Comparison of ENCODE assay signal across 8 mouse cellular contexts in the genomic region with DNA sequence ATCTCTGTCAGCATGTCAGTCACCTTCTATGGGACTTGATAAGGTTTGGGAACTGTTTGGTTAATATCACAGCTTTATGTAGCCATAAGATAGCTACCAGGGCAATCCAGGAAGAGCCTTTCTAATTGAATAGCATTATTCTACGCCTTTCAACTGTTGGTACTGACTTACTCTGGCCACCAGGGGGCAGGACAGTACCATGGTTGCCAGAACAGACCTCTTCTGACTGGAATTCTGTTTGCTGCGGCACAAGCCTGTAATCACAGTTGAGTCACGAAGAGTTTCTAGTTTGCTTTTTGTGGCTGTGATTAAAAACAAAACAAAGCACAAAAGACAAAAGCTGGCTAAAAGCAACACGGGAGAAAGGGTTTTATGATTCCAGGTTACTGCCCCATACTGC. TPM values are rescaled to one million over a fixed set of nuclear protein-coding genes. Genes with fewer than 3 reads are reported as not detected.
DNase-seq lines count a peak whose midpoint lies in the region.

No protein-coding gene starts in this region.

- no peaks in the 10 kb centered on the region for H3K4me1 ChIP-seq in forebrain, embryonic 10.5 days

- no peak overlapping the region for H3K4me3 ChIP-seq in forebrain, embryonic 10.5 days

- H3K27me3 ChIP-seq in forebrain, embryonic 10.5 days (ENCODE audit: poor library complexity, severe bottlenecking) = 0 out of 2 replicates have a peak, but pooled peaks cover 5% of the 10 kb centered on the region

- peak; percentile 77 for DNase-seq in ES-CJ7 (ENCODE audit: low read depth, low spot score)
- peak; percentile 88 for DNase-seq in brain, adult 2 months (ENCODE audit: low read depth, low spot score)
- DNase-seq in forebrain, embryonic 10.5 days (ENCODE audit: extremely low spot score, low spot score) = peak; percentile 69
- DNase-seq in heart, postnatal 4 days = peak; percentile 87
- peak; percentile 63 to 89 for DNase-seq in layer of hippocampus, adult 18-20 months (ENCODE audit: low spot score in 2 of 2)
- DNase-seq in lung, adult 18-20 months = peak; percentile 56 to 69
- peak; percentile 44 for DNase-seq in ovary, postnatal 10 days (ENCODE audit: low spot score)
- DNase-seq in thymus, postnatal 0 days (ENCODE audit: low spot score) = peak; percentile 71

- no peaks in the 10 kb centered on the region for H3K36me3 ChIP-seq in forebrain, embryonic 10.5 days (replicated peaks)

- H3K27ac ChIP-seq in forebrain, embryonic 10.5 days = no peak overlapping the region

- 20% methylated on average over 4 of the region's 4 CpGs for WGBS in forebrain, embryonic 10.5 days

- H3K9me3 ChIP-seq in forebrain, embryonic 10.5 days = no peaks in the 10 kb centered on the region

RNA-seq across cellular contexts. Expression of gene Mobp, which starts 8.9 kb away (rescaled TPM):
- polyA plus RNA-seq in forebrain, embryonic 10.5 days (2016; fragmentation: Nextera tagmentation; extraction: Ambion mirVana) = 1.7 and 1.9 TPM in 2 replicates
- not detected for total RNA-seq in heart, postnatal 4 days (2021)
- 100 to 1,000 TPM; 382 to 439 TPM for total RNA-seq in layer of hippocampus, adult 18-20 months (2021)
- polyA plus RNA-seq in thymus, postnatal 0 days (2015; fragmentation: Nextera tagmentation; extraction: Ambion mirVana) = not detected in 2 replicates

RNA-seq across cellular contexts. Expression of gene Rpsa, which starts 13.2 kb away (rescaled TPM):
- polyA plus RNA-seq in forebrain, embryonic 10.5 days (2016; fragmentation: Nextera tagmentation; extraction: Ambion mirVana) = 1,594 and 1,616 TPM in 2 replicates
- total RNA-seq in heart, postnatal 4 days (2021) = 100 to 1,000 TPM; 837 to 845 TPM
- 100 to 1,000 TPM; 448 to 470 TPM for total RNA-seq in layer of hippocampus, adult 18-20 months (2021)
- polyA plus RNA-seq in thymus, postnatal 0 days (2015; fragmentation: Nextera tagmentation; extraction: Ambion mirVana) = 1,819 and 1,824 TPM in 2 replicates

RNA-seq across cellular contexts. Expression of gene Slc25a38, which starts 30.5 kb away (rescaled TPM):
- polyA plus RNA-seq in forebrain, embryonic 10.5 days (2016; fragmentation: Nextera tagmentation; extraction: Ambion mirVana) = 40.8 and 44.3 TPM in 2 replicates
- total RNA-seq in heart, postnatal 4 days (2021) = 1 to 10 TPM; 8.3 to 8.8 TPM
- total RNA-seq in layer of hippocampus, adult 18-20 months (2021) = 10 to 100 TPM; 28.1 to 29.0 TPM
- 32.8 and 35.7 TPM in 2 replicates for polyA plus RNA-seq in thymus, postnatal 0 days (2015; fragmentation: Nextera tagmentation; extraction: Ambion mirVana)

RNA-seq across cellular contexts. Expression of gene Ccr8, which starts 48.7 kb away (rescaled TPM):
- not detected in 2 replicates for polyA plus RNA-seq in forebrain, embryonic 10.5 days (2016; fragmentation: Nextera tagmentation; extraction: Ambion mirVana)
- total RNA-seq in heart, postnatal 4 days (2021) = not detected
- not detected for total RNA-seq in layer of hippocampus, adult 18-20 months (2021)
- polyA plus RNA-seq in thymus, postnatal 0 days (2015; fragmentation: Nextera tagmentation; extraction: Ambion mirVana) = 24.3 and 25.0 TPM in 2 replicates

Comparison
In these comparisons a context has a peak if more than half of its experiments do, and no peak if none do; other contexts are left out.
1. RNA of gene Mobp, which starts 8.9 kb away (total RNA-seq): 382 to 439 TPM in layer of hippocampus, adult 18-20 months; not detected in heart, postnatal 4 days; every median in the first group is over 100 times any median in the second.
2. Peak in every context shown above with its lines, with median percentiles within 50 percentile points of each other: DNase-seq.